Mouse (Mus musculus) lung, postnatal 14 days (tissue): ENCODE data around the gene Selplg.
A peak's percentile ranks its signal among the peaks of the same experiment; 100 is the strongest.

Experiments used
- DNase-seq: peaks from one replicate; pipeline ENCODE4 v3.0.0; 2021

Gene Selplg

DNA sequence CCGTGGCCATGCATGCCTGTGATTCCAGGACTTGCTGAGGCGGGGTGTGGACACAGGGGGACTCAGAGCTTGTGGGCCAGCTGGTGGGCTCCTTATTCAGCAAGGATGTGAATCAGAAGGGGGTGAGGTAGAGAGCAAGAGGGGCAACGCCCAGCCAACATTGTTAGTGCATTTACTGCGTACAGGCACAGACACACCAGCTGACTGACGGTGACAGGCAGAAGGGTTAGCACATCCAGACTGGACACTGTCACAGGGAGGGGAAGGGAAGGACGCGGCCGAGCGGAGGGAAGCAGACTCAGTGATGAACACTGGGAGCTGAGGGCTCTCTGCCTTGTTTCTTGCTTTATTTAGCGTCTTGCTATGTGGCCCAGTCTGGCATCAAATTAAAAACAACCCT is 21.1 kb upstream of the Selplg start:
- no peak for DNase-seq

DNA sequence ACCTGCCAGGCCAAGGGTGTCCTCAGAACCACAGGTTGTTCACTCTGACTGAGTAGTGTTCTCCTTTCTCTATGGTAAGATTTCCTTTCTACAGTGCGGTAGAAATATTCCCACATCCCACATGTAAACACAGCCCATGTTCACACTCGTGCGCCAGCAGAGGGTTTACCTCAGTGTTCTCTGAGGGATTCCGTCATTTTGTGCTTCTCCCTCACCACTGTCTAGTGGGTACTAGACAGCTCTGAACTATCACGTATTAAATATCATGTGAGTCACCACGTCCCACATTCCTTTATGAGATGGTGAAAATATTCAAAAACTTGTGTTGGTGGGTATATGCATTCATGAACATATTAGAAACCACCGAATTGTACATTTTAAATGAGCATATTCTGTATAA is 20.0 kb upstream of the Selplg start:
- DNase-seq, result no peak

DNA sequence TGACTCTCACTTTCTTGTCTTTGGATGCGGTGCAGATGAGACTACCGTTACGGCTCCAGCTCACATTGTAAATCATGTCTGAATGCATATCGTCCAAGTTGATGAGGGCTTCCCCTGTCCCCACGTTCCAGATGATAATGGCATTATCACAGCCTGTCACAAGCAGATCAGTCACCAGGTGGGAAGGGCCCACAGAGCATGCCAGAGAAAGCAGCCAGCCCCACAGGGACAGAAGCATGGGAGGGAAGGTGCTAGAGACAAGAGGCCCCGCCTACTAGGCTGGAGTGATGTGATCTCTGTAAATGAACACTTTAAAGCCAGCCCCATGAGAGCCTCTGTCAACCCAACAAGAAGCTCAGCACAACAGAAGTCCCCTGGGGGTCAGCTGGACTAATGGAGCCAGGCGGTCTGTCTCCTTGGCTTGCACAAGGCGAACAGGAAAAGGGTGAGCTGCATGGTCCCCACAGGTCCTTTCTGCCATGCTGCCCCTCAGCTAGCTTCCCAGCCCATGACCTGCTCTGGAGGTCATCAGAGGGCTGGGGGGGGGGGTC is 18.3 kb upstream of the Selplg start:
- no peak for DNase-seq

DNA sequence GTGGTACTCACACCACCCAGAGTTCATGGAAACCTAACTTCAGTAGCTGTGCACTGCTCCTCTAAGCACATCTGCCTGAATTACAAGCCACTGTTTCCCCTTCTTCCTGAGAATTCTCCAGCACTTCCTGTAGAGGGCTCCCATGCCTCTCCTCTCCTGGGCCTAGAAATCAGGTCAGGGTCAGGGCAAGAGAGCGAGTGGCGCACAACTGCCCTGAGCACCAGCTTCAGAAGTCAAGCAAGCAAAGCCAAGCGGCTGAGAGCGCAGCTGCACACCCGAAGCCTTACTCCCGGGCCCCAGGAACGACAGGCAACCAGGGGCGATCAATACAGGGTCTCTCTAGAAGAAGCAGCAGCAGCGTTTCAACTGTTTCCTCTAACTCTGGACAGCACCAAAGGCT is 15.2 kb upstream of the Selplg start:
- DNase-seq, result no peak

DNA sequence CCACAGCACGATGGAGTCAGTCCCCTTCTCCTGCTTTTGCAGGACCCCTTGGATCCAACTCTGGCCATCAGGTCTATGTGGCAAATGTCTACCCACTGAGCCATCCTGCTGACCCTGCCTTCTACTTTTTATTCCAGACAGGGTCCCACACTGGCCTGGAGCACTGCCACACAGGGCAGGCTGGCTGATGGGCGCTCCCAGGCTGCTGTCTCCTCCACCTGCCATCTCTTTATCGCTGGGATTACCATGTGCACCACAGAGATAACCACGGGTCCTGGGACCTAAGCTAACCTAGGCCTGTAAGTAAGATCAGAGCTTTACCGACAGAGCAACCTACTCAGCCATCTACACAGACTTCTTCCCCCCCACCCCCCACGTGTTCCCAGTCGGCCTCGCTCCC is 14.2 kb upstream of the Selplg start:
- no peak for DNase-seq

DNA sequence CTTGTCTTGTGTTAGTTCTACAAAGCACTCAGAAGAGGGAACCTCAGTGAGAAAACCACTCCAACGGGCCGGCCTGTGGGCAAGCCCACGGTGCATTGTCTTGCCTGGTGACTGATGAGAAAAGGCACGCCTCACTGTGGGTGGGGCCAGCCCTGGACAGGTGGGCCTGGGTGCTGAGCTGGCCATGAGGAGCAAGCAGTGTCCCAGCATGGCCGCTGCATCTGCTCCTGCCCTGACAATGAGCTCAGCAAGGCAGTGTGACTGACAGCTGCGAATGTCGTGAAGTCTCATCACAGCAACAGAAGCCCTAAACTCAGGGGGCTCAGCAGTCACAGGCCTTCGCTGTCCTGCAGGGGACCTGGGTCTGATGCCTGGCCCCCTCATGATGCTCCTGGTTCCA is 13.2 kb upstream of the Selplg start:
- no peak for DNase-seq

DNA sequence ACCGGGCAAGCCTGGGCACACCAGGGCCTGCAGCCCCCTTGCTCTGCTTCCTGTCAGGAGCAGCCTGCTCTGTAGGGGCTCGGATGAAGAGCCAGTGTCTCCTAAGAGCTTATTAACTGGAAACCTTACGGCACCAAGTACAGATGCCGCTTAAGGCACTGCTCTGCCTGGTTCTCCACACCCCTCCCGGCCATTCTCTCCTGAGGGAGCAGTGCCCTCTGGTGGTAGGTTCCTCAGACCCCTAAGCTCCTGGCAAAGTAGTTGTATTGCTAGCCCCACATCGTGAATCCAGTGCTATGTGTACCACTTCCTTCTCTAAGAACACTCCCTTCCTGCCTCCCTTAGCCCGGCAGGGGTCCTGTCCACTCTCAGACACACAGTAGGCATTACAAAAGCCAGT is 12.3 kb upstream of the Selplg start:
- DNase-seq, result peak; percentile 85

DNA sequence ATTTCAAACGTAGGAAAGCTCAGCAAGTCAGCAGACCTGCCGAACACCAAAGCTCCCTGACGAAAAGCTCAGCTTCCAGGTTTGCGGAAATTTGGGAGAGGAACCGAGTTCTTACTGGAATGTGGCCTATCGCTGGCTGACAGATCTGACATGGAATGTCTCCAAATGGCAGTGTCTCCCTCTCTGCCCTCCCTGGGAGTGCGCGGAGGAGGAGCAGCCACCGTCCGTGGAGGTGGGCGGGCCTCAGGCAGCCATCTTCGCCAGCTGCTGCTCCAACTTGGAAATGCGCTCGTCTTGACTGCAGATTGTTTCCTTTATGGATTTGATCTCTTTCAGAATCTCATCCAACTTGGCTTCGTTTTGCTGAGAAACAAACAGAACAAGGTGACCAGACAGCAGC is 11.7 kb upstream of the Selplg start:
- peak; percentile 44 for DNase-seq

DNA sequence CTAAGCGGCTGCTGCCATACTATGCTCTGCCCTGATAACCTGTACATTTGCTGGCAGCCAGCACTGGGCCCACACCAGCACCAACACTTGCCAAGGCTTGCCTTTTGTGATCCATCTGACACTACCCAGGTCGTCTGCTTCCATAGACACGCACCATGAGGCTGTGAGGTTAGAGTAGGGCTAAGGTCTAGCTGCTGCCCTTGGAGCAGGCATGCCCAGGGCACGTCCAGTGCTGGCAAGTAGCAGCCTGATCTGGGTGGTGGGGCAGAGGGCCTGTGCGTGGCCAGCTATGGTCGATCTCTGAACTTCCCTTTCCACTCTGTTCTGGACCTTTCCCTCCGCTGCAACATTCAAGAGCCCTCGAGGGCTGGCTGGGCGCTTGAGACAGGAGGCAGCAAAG is 10.5 kb upstream of the Selplg start:
- DNase-seq, result no peak

DNA sequence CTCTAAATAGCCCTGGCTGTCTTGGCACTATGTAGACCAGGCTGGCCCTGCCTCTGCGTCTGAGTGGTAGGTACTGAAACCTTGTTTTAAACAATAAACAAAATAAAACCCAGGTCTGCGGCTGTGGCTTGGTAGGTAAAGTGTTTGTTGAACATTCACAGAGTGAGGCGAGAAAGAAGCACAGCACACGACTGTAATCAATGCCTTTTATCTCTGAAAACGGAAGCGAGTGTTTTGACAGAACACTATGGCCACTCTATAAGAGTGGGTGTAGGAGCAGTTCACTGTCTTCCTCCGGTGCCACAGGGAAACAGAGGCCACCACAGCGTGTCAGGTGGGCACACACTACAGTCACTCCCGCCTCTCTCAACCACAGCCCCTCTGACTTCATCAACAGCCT is 9.8 kb upstream of the Selplg start:
- no peak for DNase-seq

DNA sequence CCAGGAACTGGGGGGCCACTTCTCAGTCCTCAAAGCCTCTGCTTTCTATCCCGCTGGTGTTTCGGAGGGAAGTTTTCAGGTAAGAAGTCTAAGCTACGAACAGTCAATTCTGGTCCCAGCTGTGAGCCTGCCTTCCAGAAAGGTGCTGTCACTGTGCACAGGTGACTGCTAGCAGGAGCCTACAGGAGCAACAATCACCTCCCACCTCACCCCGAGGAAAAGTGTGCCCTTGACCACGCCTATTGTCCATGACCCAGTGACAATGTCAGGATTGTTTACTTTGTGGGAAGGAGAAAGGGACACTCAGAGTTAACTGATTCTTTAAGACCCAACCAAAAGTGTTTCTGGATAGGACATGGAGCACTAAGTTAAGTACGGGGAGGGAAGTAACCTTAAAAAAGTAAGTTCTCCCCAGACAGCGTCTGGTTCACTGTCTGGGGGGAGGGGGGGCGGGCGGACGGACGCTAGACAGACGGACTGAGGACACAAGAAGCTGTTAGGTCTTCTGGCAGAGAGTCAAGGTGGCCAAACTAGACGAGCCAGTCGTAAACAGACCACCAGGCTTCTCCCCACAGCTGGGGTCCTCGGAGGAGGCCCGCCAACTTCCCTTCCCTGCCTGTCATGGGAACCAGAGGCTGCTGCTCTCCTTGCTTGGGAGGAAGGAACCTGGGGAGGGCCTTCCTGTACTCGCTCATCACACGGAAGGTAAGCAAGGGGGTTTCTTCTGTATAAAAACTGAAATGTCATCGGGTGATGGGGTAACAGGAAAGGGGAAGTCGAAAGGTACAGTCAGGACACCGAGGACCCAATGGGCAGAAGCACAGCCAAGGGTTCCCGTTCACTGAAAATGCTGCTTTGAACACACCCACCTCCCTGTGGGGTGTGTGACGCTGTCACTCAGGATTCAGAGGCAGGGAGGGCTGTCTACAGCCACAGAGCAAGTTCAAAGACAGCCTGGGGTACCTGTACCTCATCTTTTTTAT is 9.1 kb upstream of the Selplg start:
- no peak for DNase-seq

DNA sequence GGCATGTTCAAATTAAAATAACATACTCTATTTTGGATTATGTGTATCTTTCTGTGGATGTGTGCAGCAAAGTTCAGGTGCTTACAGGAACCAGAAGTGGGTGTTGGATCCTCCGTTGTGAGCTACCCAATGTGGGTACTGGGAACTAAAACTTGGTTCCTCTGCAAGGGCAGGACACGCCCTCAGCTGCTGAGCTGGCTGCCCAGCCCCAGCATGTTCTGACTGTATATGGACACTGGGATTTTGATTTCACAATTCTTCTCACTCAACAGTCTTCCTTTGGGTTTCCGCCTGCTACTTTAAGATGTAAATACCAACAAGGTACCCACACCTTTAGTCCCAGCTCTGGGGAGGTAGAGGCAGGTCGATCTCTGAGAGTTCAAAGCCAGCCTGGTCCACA is 8.0 kb upstream of the Selplg start:
- no peak for DNase-seq

DNA sequence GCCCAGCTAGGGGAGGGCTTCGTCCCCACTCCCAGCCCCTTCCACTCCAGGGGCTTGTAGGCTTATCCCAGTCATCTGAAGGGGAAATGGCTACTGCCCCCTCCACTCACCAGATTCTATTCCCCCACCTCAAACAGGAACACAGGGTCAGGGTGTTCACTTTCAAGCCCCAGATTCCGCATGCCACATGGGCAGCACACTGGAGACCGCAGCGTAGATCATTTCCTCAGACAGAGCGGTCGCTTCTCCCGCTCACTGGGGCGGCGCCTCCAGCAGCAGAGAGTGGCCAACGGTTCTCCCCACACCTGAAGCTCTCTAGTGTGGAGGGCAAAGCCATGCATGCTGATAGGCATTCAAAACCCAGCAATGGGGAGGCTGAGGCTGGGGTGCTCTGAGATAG is 4.5 kb upstream of the Selplg start:
- DNase-seq, result no peak

DNA sequence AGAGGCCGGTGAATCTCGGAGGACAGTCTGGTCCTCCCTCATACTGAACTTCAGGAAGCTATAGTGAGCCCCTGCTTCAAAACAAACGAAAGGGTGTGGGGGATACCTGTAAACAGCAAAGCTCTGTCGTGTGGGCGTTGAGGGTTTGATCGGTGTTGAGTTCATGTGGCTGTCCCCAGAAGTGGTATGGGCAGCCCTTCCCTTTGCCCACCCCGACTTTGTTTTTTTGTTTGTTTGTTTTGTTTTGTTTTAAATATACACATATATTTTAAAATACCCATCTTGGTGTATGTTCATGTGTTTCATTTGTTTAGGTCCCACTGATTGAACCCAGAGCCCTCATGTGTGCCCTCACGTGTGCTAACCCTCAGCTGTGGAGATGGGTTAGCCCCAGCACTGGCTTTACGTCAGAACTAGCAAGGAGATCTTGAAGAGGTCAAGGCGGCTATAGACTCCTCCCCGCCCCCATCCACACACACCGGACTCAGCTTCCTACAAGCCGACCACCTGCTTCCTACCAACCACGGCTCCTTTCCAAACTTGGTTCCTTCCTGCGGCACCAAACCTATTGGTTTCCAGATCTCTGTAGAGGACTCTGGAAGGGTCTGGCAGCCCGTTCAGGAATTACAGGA is 988 bp upstream of the Selplg start:
- no peak for DNase-seq

DNA sequence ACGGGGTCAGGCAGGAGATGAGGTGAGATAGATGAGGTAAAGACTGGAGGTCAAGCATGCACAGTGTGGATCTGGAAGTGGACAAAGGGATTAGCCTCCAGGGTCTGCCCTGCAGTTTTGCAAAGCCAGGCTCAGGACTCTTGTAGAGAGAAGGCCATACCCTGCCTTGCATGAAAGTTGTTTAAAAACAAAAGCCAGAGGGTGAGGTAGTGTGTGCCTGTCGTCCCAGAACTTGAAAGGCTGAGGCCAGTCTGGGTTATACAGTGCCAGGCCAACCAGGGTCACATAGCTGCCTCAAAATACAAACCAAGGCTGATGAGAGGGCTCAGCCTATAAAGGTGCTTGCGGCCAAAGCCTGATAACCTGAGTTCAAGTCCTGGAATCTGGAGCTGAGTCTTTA is 703 bp downstream of the Selplg start:
- DNase-seq, result no peak

DNA sequence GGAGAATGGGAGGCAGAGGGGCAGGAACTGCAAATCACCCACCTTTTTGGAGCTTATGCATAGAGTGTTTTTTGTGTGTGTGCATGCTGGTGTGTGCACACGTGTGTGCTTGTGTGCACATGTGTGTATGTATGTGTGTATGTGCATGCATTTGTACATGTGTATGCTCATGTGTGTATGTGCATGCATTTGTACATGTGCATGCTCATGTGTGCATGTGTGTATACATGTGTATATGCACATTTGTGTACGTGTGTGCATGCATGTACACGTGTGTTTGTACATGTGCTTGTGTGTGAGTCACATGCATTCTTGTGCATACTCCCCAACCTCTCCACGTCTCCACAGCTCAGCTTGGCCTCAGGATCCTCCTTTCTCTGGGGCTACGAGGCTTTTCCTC is 1.6 kb downstream of the Selplg start:
- DNase-seq, result no peak

DNA sequence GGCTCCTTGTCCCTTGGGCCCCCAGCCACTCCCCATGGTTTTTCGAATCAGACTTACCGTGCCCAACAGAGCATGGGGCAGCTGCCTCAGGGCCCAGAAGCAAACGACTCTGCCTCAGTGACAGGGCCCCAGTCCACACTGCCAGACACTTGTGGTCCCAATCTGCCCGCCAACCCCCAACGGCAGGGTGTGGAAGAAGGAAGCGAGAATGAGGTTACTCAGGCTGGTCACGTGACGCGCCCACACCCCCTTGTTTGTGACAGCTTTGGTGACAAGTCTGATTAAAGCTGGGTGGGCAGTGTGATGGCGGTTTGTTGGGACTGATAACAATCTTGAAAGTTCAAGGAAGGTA is 2.2 kb downstream of the Selplg start:
- peak; percentile 59 for DNase-seq

DNA sequence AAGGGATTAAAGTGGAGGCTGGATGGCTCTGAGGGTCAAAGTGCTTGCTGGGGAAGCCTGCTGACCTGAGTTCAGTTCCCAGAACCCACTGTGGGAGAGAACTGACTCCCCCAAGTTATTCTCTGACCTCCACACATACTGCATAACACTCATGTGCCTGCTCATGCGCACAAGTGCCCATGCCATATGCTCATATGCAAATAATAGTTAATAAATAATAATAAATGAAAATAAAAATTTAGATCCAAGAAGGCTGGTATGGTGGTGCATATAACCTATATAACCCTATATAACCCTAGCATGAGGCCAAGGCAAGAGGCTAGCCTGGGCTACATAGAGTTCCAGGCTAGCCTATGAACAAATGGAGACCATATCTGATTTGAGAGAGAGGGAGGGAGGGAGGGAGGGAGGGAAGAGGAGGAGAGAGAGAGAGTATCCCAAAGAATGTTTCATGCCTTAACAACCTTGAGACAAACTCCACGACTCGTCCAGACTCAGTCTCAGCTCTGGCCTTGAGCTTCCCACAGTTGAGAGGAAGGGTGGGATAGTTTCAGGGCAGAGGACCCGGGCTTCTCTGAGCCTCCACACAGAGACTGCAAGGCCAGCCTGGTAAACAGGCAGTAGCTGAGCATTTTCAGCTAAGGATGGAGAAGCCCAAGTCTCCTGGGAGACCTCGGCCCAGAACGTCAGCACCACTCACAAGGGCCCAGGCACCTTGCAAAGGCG is 2.7 kb downstream of the Selplg start:
- DNase-seq, result no peak

DNA sequence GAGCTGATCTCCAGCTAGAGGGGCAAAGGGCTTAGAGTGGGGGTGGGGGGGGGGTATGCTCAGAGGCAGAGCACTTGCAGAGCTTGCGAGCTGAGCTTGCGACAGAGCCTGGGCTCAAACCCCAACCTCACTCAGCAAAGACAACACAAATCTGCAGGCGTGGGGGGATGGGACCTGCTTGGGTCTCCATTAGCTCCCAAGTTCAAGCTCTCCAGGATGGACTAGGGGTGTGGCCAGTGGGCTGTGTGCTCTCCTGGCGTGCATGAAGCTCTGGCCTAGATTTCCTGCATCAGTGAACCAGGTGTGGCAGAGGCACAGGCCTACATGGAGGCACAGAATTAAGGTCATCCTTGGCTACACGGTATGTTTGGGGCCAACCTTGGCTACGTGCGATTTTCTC is 4.0 kb downstream of the Selplg start:
- no peak for DNase-seq

DNA sequence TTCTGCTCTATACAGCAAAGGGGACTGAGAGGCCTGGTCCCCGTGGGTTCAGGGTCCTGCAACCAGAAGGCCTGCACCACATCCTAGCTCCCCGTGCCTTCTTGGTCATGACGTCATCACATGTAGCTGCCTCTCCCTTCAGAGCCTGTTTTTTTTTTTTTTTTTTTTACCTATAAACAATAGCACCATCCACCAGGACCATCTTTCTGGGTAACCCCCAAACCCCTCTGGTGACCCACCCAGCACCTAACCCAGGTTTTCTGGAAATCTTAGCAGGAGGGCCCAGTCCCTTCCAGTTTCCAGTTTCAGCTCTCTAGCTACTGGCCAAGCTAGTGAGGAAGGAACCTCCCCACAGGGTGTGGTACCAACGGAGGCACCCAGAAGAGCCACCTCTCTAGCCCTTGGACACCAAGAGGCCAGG is 4.4 kb downstream of the Selplg start:
- no peak for DNase-seq

DNA sequence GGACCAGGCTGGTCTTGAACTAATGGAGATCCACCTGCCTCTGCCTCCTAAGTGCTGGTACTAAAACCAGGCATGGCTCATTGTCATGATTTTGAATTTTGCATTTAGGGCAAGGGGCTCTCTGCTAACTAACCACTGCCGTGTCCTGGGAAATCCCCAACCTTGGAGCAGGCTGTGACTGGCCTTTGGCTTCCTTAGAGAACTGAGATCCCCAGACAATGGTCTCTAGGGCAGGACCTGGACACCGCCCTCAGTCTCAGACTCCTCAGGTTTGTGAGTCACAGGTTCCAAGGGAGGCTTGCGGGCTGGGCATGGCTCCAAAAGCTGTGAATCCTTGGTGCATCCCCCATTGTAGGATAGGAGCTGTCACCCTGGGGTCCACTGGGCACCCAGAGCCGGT is 5.8 kb downstream of the Selplg start:
- no peak for DNase-seq

DNA sequence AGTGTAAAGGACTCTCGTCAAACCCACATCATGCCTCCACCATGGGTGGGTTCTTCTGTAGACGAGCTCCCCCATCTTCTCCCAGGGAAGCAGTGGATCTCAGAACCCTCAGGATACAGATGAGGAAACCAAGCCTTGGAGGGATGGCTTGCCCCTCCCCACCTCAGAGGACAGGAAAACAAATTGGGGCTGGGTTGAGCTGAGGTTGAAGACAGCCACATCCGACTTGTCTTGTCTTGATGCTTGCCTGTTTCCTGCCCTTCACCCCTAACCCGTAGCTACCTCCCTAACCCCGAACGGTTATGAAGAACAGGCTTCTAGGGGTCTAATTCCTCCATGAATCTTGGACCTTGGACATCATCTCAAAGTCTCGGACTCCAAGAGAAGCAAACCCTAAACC is 6.9 kb downstream of the Selplg start:
- no peak for DNase-seq

DNA sequence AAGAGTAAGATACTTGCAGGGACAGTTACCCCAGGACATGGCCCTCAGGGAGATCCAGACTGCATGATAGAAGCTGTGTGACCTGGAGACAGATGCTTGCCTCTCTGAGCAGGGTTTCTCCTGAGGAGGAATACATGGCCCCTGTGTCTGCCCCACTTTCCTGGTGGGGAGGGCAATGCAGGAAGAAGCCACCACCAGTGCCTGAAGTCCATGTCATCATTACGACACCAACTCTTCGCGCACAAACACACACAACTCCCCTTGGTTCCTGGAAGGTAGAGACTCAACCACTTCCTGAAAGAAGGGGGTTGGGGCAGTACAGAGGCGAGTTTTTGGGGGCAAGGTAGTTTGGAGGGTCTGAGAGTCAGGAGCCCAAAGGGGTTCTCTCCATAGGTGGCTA is 8.2 kb downstream of the Selplg start:
- DNase-seq, result no peak

DNA sequence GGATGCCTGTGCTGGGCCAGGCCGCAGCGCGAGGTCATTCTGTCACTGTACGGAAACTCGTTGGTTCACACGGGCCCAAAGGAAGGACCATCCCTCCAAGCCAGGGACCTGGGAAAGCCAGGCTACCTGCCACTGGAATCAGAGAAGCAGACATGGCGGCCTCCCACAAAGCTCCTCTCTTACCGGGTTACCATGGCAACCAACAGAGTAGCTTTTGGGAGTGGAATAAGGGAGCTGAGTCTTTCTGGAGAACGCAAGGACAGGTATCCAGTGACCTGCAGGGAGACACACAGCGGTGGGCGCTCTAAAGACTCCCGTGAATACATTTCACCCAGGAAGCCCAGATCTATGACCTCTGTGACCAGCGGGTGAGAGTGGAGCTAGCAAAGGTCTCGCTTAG is 13.9 kb downstream of the Selplg start:
- DNase-seq, result no peak
